Mouse (Mus musculus): ENCODE data around the gene Hdac4. TPM values are rescaled to one million over a fixed set of nuclear protein-coding genes. Genes with fewer than 3 reads are reported as not detected.

Hdac4 gene
- polyA plus RNA-seq (2012; ENCODE audit: low replicate concordance), result 15.9 and 25.3 TPM in 2 replicates

DNA sequence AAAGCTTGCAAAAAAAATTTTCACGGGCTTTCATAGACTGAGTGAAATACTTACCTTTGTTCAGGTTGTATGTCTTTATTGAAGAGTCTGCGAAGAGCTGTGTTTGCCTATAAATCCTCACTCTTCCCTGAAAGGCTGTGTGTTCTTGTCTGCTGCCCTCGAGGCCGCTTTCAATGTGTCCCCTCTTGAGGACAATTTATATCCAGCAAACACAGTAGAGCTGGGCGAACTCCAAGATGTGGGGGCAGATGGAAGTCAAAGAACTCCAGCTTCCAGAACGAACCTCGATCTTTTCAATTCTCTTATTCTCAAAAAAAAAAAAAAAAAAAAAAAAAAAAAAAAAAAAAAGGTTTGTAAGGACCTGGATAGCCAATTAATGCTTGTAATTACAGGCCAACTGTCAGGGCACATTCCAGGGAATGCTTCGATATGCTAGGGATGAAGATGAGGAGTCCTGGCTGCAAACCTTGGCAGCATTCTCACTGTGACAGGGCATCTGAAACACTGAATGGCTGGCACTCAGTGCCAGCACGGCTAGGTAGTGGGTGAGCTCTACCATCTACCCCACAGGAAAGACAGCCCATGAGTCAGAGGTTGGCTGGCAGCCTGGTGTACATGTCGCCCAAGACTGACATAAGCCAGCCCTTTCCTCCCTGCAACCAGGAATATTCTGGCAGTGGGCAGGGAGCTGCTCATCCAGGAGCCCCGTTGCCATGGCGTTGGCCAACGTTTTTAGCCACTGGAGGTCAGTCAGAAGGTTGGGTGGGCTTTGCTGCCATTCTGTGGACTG is at the start of gene Hdac4:
TSS of gene Hdac4 (minus strand) at position 340 of the 790 bp plus-strand sequence.

